Mouse (Mus musculus) retina, postnatal 7 days (tissue): ENCODE data around the gene Sh2d3c.
A peak's percentile ranks its signal among the peaks of the same experiment; 100 is the strongest.

Source experiments
- DNase-seq: peaks from one replicate; pipeline ENCODE4 v3.0.0-alpha.2; 2012; ENCODE audit warnings: low read depth, low spot score

Gene Sh2d3c

GRCm38 (mm10) chr2:32756674-32757055 lies 35.8 kb downstream of the Sh2d3c start:
- DNase-seq, result no peak

DNA sequence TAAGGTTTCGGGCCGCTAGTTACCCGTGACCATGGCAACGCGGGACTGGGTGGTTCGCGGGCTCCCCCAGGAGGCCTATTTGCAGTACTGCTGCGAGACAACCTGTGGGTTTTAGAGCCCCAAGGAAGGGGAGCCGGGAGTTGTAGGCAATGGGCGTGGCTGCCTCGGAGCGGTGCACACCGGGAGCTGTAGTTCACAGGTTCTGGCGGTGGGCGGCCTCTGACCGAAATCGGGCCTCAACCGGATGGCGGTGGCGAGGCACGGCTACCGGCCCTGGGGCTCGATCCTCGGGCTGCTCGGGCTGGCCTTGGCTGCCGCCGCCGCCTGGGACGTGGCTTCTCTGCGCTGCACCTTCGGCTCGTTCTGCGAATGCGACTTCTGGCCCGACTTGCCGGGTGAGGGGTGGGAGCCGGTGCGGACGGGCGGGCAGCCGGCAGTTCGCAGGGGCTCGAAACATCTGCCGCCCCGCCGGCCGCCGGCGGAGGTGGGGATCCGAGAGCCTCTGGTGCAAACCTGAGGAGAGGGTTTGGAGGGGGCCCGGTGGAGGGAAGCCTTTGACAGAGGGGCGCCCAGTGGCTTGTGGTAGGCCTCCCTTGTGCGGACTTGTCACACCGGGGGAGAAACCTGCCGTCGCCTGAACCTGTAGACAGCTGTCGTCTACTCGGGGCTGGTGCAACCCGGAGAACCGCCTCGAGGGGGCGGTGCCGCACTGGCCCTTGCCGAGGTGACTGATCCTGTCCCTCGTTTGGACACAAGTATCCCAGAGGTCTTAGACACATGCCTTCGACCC lies 36.4 kb downstream of the Sh2d3c start, which contains the start of gene Tor2a:
Gene Tor2a (plus strand): TSS at position 179 of the 790 bp plus-strand sequence.
- DNase-seq, result peak; percentile 90

DNA sequence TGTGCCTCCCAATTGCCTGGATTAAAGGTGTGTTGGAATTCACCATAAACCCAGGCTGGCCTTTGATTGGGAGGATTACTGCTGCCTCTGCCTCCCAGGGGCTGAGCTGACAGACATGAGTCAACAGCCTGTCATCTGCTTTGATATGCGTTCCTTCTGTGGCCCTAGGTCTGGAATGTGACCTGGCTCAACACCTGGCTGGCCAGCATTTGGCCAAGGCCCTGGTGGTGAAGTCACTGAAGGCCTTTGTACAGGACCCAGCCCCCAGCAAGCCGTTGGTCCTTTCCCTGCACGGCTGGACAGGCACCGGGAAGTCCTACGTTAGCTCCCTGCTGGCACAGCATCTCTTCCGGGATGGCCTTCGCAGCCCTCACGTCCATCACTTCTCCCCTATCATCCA lies 37.6 kb downstream of the Sh2d3c start:
- DNase-seq, result no peak

DNA sequence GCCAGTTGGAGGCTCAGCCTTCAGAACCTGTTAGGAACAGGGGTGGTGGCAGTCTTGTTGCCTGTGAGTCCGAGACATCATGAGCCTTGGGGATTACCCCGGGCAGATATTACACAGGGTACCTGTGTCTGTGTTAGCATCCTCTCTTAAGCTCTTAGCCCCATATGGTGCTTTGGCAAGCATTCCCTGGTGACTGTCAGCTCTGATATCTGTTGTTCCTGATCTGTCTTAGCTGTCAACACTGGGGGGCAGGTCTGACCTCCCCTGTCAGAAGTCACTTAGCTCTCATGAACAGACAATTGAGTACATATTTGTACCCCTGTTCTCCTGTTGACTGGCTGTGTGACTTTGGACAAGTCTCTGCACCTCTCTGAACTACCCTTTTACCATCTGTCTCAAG lies 38.1 kb downstream of the Sh2d3c start:
- DNase-seq, result no peak

GRCm38 (mm10) chr2:32761361-32761760 lies 40.5 kb downstream of the Sh2d3c start:
- DNase-seq, result no peak

DNA sequence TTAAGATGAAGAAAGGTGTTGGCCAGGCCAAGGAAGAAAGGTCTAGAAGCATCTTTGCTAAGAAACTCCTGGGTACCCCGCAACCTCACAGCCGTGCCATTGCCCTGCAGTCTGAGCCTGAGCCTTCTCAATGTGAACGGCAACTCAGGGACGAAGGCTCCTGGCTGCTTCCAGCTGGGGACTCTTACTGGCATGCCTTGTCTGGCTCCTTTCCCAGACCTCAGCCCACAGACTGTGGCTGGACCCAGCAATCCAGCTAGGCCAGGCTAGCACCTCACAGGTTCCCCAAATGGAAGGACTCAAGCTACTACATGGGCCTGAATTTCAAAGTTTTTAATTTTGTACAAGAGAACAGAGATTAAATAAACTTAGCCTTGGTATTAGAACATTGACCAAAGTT lies 41.0 kb downstream of the Sh2d3c start:
- no peak for DNase-seq

GRCm38 (mm10) chr2:32763353-32763752 lies 42.5 kb downstream of the Sh2d3c start:
- DNase-seq, result no peak

GRCm38 (mm10) chr2:32767241-32767640 lies 46.4 kb downstream of the Sh2d3c start:
- DNase-seq, result no peak

DNA sequence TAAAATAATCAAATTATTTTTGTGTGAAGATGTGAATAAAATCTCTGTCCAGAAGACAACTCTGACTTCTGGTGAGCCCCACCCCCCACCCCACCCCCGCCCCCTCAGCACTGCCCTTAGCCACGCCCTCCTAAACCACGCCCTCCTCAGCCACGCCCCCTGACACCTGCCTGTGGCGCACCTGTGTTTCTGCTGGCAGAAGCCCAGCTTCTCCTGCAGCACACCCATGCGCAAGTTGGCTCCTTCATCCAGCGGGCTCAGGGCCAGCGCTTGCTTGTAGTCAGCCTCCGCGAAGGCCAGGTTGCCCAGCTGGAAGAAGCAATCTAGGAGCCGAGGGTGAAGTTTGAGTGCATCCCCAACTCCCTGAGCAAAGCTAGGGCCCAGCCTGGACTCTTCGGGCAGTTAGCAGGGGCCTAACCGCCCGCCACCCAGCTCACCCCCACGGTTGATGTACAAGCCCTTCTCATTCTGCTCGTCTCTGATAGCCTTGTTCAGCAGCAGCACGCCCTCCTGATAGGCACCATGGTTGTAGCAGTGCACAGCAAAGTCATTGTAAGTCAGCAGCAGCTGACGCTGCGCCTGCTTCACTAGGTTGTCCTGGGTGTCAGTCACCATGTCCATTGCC lies 47.9 kb downstream of the Sh2d3c start:
- no peak for DNase-seq

GRCm38 (mm10) chr2:32769327-32770085 lies 48.7 kb downstream of the Sh2d3c start:
- DNase-seq, result no peak

GRCm38 (mm10) chr2:32771886-32772285 lies 51.0 kb downstream of the Sh2d3c start:
- no peak for DNase-seq

GRCm38 (mm10) chr2:32772626-32773279 lies 51.9 kb downstream of the Sh2d3c start:
- no peak for DNase-seq

DNA sequence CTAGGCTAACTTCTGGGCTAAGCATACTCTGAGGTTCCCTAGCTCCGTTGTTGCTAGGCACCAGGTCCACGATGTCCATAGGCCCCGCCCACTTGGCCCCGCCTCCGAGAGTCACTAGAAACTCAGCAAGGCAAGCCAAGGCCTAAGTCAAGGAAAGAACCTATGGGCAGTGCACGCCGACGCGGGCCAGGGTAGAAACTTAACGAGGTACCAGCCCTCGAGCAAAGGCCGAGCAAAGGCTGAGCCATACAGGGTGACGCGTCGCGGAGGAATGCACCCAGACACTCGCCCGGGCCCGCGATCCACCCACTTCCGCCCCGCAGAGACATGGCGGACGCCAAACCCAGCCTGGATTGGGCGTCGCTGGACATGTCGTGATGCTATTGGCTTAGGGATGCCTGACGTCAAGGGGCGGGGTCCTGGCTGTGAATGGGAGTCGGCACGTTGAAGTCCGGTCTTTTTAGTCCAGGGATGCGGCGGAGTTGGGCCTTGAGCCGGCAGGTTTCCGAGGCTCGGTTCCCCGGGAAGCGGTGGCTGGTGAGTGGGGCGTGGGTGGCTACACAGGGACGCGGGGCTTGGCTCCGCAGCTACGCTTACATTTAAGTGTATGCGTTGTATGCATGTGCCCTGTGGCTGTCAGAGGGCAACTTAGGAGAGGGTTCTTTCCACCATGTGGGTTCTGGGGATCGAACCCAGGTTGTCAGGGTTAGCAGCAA lies 54.7 kb downstream of the Sh2d3c start, which contains the start of the genes Ttc16 and Ptrh1:
Gene Ttc16 (minus strand): TSS at position 275 of the 716 bp plus-strand sequence.
Gene Ptrh1 (plus strand): TSS at position 428 of the 716 bp plus-strand sequence.
- DNase-seq, result peak; percentile 95

DNA sequence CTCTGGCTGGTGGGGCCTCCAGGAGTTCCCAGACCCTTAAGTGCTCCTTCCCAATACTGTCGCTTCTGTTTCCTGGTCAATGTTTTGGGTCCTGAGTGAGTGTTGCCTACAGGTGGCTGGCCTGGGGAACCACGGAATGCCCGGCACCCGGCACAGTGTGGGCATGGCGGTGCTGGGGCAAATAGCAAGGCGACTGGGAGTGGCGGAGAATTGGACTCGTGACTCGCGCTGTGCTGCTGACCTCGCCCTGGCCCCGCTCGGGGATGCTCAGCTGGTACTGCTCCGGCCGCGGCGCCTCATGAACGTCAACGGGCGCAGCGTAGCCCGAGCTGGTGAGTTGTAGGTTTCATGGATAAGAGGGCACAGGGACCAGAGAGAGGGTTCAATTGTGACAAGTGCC lies 55.3 kb downstream of the Sh2d3c start:
- DNase-seq, result no peak

DNA sequence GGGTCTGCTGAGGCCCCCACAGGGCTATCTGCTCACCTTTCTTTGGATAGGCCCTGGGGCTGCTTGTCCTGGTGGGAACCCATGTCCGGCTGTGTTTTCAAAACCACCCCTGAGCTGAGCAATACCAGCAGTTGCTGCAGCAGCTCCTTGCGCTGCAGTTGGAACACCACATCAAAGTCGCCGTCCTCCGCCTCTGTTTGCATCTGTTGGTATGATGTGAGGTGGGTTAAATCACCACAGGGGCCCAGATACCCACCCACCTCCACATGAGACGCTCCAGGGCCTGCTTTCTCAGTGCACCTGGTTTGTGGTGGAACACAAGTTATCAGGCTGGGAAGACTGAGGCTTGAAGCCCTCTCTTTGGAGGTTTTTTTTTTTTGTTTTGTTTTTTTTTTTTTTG lies 57.2 kb downstream of the Sh2d3c start:
- no peak for DNase-seq

DNA sequence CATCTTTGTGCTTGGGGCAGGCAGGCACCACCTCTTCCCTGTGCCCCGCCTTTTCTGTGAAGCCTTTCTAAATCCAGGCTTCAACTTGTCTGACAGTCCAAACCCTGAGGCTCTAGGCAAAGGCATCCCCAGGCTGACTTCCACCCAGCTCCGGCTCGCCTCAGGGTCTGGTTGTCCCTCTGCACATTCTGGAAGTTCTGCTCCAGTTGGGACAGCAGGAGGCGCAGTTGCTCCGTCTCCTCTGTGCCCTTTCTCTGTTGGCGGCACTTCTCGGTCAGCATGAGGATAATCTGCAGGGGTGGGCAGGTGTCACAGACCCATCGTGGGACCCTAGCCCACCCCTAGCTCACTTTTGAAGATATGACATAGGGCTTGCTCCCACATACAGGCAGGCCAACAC lies 58.3 kb downstream of the Sh2d3c start:
- DNase-seq, result peak; percentile 61

- no peak for DNase-seq
Measured at GRCm38 (mm10) chr2:32779714-32780113, 58.9 kb downstream of the Sh2d3c start.

DNA sequence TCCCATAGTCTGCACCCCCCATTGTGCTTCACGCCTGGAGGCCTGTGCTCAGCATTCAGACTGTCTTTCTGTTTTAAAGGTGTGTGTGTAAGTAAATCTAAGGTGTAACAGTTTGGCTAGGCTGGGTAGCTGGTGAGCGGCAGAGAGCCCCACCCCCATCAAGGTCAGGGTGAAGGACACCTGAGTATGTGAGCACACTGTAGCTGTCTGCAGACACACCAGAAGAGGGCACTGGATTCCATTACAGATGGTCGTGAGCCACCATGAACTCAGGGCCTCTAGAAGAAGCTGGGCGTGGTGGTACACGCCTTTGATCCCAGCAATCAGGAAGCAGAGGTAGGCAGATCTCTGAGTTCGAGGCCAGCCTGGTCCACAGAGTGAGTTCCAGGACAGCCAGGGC lies 60.9 kb downstream of the Sh2d3c start:
- no peak for DNase-seq

GRCm38 (mm10) chr2:32784048-32784681 lies 63.3 kb downstream of the Sh2d3c start, which contains the start of gene Cfap157:
Gene Cfap157 (minus strand): TSS chr2:32784428.
- no peak for DNase-seq

GRCm38 (mm10) chr2:32787176-32787575 lies 66.3 kb downstream of the Sh2d3c start:
- DNase-seq, result peak; percentile 36

DNA sequence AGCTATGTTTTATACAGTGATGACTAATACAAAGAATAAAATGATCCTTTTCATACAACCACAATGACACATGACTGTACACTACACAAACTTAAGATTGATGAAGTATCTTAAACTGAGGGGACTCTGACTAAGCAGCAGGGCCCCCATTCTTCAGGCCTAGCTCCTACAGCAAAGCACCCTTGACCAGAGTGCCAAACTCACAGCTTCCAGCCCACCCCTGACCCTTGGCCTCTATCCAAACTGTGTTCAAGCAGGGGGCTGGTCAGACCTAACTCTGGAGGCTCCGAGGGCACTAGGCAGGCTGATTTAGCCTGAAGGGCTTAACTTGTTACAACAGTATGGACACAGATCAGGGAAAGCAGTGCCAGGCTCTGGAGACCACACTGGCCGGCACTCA lies 67.7 kb downstream of the Sh2d3c start:
- no peak for DNase-seq
